Comparison of ENCODE assay signal across 9 mouse cellular contexts in the genomic region with DNA sequence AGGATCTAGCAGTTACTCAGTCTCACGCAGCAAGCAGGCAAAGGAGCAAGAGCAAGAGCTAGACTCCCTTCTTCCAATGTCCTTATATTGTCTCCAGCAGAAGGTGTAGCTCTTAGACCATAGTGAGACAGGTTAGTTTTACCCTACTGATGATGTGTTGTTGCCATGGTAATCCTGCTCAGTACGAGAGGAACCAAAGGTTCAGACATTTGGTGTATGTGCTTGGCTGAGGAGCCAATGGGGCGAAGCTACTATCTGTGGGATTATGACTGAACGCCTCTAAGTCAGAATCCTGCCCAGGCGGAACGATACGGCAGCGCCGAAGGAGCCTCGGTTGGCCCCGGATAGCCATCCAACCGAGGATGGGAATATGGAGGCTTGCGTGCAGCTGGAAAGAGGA. TPM values are rescaled to one million over a fixed set of nuclear protein-coding genes. Genes with fewer than 3 reads are reported as not detected.
DNase-seq lines count a peak whose midpoint lies in the region; ATAC-seq and TF ChIP-seq lines count a peak whose summit lies in the region.
"Not testable (repeated sequence)": the region's sequence is repeated elsewhere in the genome, so short reads cannot be mapped to it uniquely, and the experiment has no call there.
"Had no signal": no experiment of that assay in that cellular context is flagged by ENCODE, and none has a peak within 500 bp of the region (broad histone marks: within the 10 kb centered on the region; RNA-seq: fewer than 3 reads in every experiment).

No protein-coding gene starts in this region.

- not testable (repeated sequence) for H3K9me3 ChIP-seq in hindbrain, postnatal 0 days (ENCODE audit: low read length)

- not testable (repeated sequence) for TF ChIP-seq CTCF in hindbrain, postnatal 0 days (IDR thresholded peaks at IDR 0.05; ENCODE audit: low read depth)

- ATAC-seq in hindbrain, postnatal 0 days, result peak; percentile 100

- not testable (repeated sequence) for H3K27ac ChIP-seq in hindbrain, postnatal 0 days

- H3K4me1 ChIP-seq in hindbrain, postnatal 0 days (ENCODE audit: insufficient read depth, low read length), result not testable (repeated sequence)

- peak; percentile 78 for DNase-seq in R1 (ENCODE audit: low read depth, low spot score)
- DNase-seq in cerebellum, postnatal 4 days (ENCODE audit: low spot score in 2 of 2), result peak; percentile 88
- DNase-seq in gastrocnemius, postnatal 10 days, result peak; percentile 71
- not testable (repeated sequence) for DNase-seq in hindbrain, postnatal 0 days (ENCODE audit: low spot score)
- peak; percentile 96 for DNase-seq in left cerebral cortex, adult 11 months (ENCODE audit: low spot score)
- DNase-seq in lung, postnatal 14 days, result peak; percentile 89
- peak; percentile 18 for DNase-seq in retina, embryonic 14.5 days (ENCODE audit: low spot score)
- DNase-seq in urinary bladder, adult 2 months (ENCODE audit: low spot score), result peak; percentile 100

- not testable (repeated sequence) for H3K4me2 ChIP-seq in hindbrain, postnatal 0 days (ENCODE audit: low read depth, low read length)

- WGBS in hindbrain, postnatal 0 days, result 82% methylated on average over 13 of the region's 13 CpGs

- not testable (repeated sequence) for H3K4me3 ChIP-seq in hindbrain, postnatal 0 days (ENCODE audit: low read length)

- H3K36me3 ChIP-seq in hindbrain, postnatal 0 days (ENCODE audit: insufficient read depth, low read length), result not testable (repeated sequence)

- not testable (repeated sequence) for H3K27me3 ChIP-seq in hindbrain, postnatal 0 days (ENCODE audit: insufficient read depth, low read length)

- not testable (repeated sequence) for H3K9ac ChIP-seq in hindbrain, postnatal 0 days (replicated peaks; ENCODE audit: low read length)

RNA-seq across cellular contexts. Expression of a gene that starts 38.9 kb away (rescaled TPM):
- 1,000 to 10,000 TPM; 1,013 to 1,104 TPM for total RNA-seq in gastrocnemius, postnatal 10 days (2021)
- 1.7 and 3.7 TPM in 2 replicates for total RNA-seq in hindbrain, postnatal 0 days (2014; rRNA removed)
- polyA plus RNA-seq in hindbrain, postnatal 0 days (2015; fragmentation: Nextera tagmentation; extraction: Ambion mirVana), result 0.82 and 0.90 TPM in 2 replicates
- 110 and 137 TPM in 2 replicates for polyA plus RNA-seq in urinary bladder, adult 2 months (2012; rRNA removed)
- polyA plus RNA-seq: erythroblast, embryonic 14.5 days had no signal

RNA-seq across cellular contexts. Expression of a gene that starts 39.1 kb away (rescaled TPM):
- total RNA-seq in gastrocnemius, postnatal 10 days (2021), result 100 to 1,000 TPM; 650 to 696 TPM
- total RNA-seq in hindbrain, postnatal 0 days (2014; rRNA removed), result 30.9 and 36.5 TPM in 2 replicates
- polyA plus RNA-seq in hindbrain, postnatal 0 days (2015; fragmentation: Nextera tagmentation; extraction: Ambion mirVana), result 101 and 107 TPM in 2 replicates
- 294 and 408 TPM in 2 replicates for polyA plus RNA-seq in urinary bladder, adult 2 months (2012; rRNA removed)

Comparison
In these comparisons a context has a peak if more than half of its experiments do, and no peak if none do; other contexts are left out.
1. RNA of a gene that starts 38.9 kb away (total RNA-seq): 1,013 to 1,104 TPM in gastrocnemius, postnatal 10 days; 1.7 to 3.7 TPM in hindbrain, postnatal 0 days; every median in the first group is over 100 times any median in the second.
2. RNA of a gene that starts 39.1 kb away (total RNA-seq): 650 to 696 TPM in gastrocnemius, postnatal 10 days; 30.9 to 36.5 TPM in hindbrain, postnatal 0 days; every median in the first group is over 10 times any median in the second.